Mouse (Mus musculus): ENCODE measurements around the gene Zfp541. TPM values are rescaled to one million over a fixed set of nuclear protein-coding genes. Genes with fewer than 3 reads are reported as not detected.

Gene Zfp541
- polyA plus RNA-seq, 1 experiment: 0.28 TPM

DNA sequence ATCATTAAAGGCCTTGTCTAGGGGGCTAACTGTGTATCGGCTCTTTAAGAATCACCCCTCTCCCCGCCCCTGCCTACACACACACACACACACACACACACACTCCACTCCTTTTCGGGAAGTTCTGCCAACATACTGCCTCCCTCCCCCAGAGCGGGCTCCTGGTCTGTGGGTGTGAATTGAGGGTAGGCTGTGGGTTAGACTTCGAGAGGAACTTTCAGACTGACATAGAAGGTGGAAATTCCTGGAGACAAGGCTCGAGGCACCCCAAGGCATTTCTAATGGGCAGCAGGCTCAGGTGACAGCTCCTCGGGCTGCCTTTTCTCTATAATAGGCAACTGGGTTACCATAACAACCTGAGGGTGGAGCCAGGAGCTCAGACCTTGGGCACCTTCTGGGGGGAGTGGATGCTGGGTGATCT is 70.6 kb downstream of the Zfp541 start:
- peak; percentile 67 to 79 for DNase-seq
- TF ChIP-seq POLR2A (IDR thresholded peaks at IDR 0.05; ENCODE audit: borderline replicate concordance, insufficient read depth, low read length) (peak; percentile 30; the same call in 1 of the 2 replicates), CTCF (IDR thresholded peaks at IDR 0.05; ENCODE audit: borderline replicate concordance, insufficient read depth, low read depth, low read length) (no peak)
- H3K4me1 ChIP-seq (ENCODE audit: control insufficient read depth, insufficient read depth, low read length): peaks cover 27% of the 10 kb centered on the region
- WGBS: 5% methylated on average over 7 of the region's 7 CpGs
- peak overlapping the region; percentile 88 for H3K27ac ChIP-seq (ENCODE audit: insufficient read depth, low read length)
- peak overlapping the region; percentile 97 for H3K4me3 ChIP-seq (replicated peaks; ENCODE audit: insufficient read depth, low read depth, low read length)
- H3K27me3 ChIP-seq (ENCODE audit: control insufficient read depth, insufficient read depth, low read length): no peaks in the 10 kb centered on the region

DNA sequence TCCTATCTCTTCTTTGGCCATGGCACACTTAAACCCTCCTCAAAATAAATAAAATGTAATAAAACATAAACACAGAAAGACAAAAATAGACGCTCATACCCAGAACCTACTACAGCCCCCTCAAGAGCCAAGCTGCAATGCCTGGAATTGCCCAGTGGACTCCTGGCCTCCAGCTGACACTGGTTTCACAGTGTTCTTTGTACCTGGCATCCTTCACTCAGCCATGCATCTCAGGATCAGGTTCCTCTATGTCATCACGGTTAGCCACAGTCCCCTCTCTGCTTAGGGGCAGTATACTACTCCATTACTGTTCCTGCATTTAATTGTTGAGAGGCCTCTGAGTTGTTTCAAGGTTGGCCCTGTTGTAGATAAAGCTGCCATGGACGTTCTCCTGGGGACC is 71.3 kb downstream of the Zfp541 start:
- TF ChIP-seq POLR2A (IDR thresholded peaks at IDR 0.05; ENCODE audit: borderline replicate concordance, insufficient read depth, low read length) (no peak), CTCF (IDR thresholded peaks at IDR 0.05; ENCODE audit: borderline replicate concordance, insufficient read depth, low read depth, low read length) (no peak)
- DNase-seq: peak in 1 of 2 experiments; percentile 43
- Histone ChIP-seq H3K4me1 (ENCODE audit: control insufficient read depth, insufficient read depth, low read length) (peaks cover 26% of the 10 kb centered on the region), H3K4me3 (replicated peaks; ENCODE audit: insufficient read depth, low read depth, low read length) (peak overlapping the region; percentile 97), H3K27ac (ENCODE audit: insufficient read depth, low read length) (peak overlapping the region; percentile 45; the same call in 1 of the 2 replicates), H3K27me3 (ENCODE audit: control insufficient read depth, insufficient read depth, low read length) (no peaks in the 10 kb centered on the region)
- 11% methylated on average over 3 of the region's 3 CpGs for WGBS

DNA sequence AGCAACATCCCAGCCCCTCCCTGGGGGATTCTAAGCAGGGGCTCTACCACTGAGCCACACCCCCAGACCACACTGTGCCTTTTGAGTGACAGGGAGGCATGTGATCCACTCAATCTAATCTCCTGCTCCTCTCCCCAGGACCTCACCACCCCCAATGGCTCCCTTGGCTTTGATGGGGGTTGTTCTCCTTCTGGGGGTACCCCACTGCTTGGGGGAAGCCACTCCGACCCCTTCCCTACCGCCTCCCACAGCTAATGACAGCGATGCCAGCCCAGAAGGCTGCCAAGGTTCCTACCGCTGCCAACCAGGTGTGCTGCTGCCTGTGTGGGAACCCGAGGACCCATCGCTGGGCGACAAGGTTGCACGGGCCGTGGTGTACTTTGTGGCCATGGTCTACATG is 72.1 kb downstream of the Zfp541 start:
- Histone ChIP-seq H3K27me3 (ENCODE audit: control insufficient read depth, insufficient read depth, low read length) (no peaks in the 10 kb centered on the region), H3K4me1 (ENCODE audit: control insufficient read depth, insufficient read depth, low read length) (peaks cover 28% of the 10 kb centered on the region), H3K4me3 (replicated peaks; ENCODE audit: insufficient read depth, low read depth, low read length) (peak overlapping the region; percentile 97), H3K27ac (ENCODE audit: insufficient read depth, low read length) (peak overlapping the region; percentile 45)
- TF ChIP-seq CTCF (IDR thresholded peaks at IDR 0.05; ENCODE audit: borderline replicate concordance, insufficient read depth, low read depth, low read length) (no peak), POLR2A (IDR thresholded peaks at IDR 0.05; ENCODE audit: borderline replicate concordance, insufficient read depth, low read length) (no peak)
- 23% methylated on average over 9 of the region's 9 CpGs for WGBS
- DNase-seq: peak in 1 of 2 experiments; percentile 43

DNA sequence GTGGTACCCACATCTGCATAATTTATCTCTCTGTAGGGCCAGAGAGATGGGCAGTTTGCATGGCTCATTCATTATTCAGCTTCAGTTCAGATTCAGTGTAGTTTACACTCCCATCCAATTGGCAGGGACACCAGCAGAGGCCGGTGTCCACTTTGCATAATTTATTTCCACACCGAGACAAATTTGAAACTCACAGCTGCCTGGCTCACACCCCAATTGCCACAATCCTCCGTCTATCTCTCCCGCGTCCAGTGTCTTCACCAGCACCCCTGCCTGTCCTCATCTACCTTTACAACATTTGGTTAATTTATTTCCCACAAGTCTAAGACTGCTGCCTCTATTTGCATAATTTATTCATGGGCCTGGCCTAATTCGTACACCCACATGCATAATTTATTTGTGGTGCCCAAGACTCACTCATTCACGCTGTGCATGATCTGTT is 73.4 kb downstream of the Zfp541 start:
- WGBS: 14% methylated on average over 7 of the region's 7 CpGs
- H3K27me3 ChIP-seq (ENCODE audit: control insufficient read depth, insufficient read depth, low read length): no peaks in the 10 kb centered on the region
- TF ChIP-seq POLR2A (IDR thresholded peaks at IDR 0.05; ENCODE audit: borderline replicate concordance, insufficient read depth, low read length): no peak
- TF ChIP-seq CTCF (IDR thresholded peaks at IDR 0.05; ENCODE audit: borderline replicate concordance, insufficient read depth, low read depth, low read length): no peak
- no peak for DNase-seq
- H3K4me1 ChIP-seq (ENCODE audit: control insufficient read depth, insufficient read depth, low read length): peaks cover 23% of the 10 kb centered on the region
- H3K27ac ChIP-seq (ENCODE audit: insufficient read depth, low read length): peak overlapping the region; percentile 35; the same call in 1 of the 2 replicates
- peak overlapping the region; percentile 51 for H3K4me3 ChIP-seq (replicated peaks; ENCODE audit: insufficient read depth, low read depth, low read length)

Other genes starting within 250 kb of the Zfp541 start
- gene Obox6, start 222.1 kb upstream of the Zfp541 start, polyA plus RNA-seq (2012; rRNA removed): not detected in 2 replicates
- not detected in 2 replicates for gene Crx, start 181.8 kb upstream of the Zfp541 start, polyA plus RNA-seq (2012; rRNA removed)
- 0.11 TPM in 1 of 2 replicates, not detected in the other for gene Crxos, start 179.2 kb upstream of the Zfp541 start, polyA plus RNA-seq (2012; rRNA removed)
- gene Selenow, start 139.4 kb upstream of the Zfp541 start, polyA plus RNA-seq (2012; rRNA removed): 870 and 931 TPM in 2 replicates
- 104 and 108 TPM in 2 replicates for gene Nop53, start 115.7 kb upstream of the Zfp541 start, polyA plus RNA-seq (2012; rRNA removed)
- 7.4 and 7.5 TPM in 2 replicates for gene Ehd2, start 94.2 kb upstream of the Zfp541 start, polyA plus RNA-seq (2012; rRNA removed)
- 12.3 and 12.4 TPM in 2 replicates for gene Bicra, start 13.9 kb upstream of the Zfp541 start, polyA plus RNA-seq (2012; rRNA removed)
- gene Napa, start 36.6 kb downstream of the Zfp541 start, polyA plus RNA-seq (2012; rRNA removed): 447 and 471 TPM in 2 replicates
- 56.4 and 60.5 TPM in 2 replicates for gene Kptn, start 58.1 kb downstream of the Zfp541 start, polyA plus RNA-seq (2012; rRNA removed)
- gene Slc8a2, start 68.0 kb downstream of the Zfp541 start, polyA plus RNA-seq (2012; rRNA removed): 84.6 and 116 TPM in 2 replicates
- 93.5 and 94.2 TPM in 2 replicates for gene Meis3, start 113.3 kb downstream of the Zfp541 start, polyA plus RNA-seq (2012; rRNA removed)
- gene Dhx34, start 160.2 kb downstream of the Zfp541 start, polyA plus RNA-seq (2012; rRNA removed): 11.7 and 13.3 TPM in 2 replicates
- 0.19 and 0.20 TPM in 2 replicates for gene C5ar2, start 182.3 kb downstream of the Zfp541 start, polyA plus RNA-seq (2012; rRNA removed)
- gene C5ar1, start 197.7 kb downstream of the Zfp541 start, polyA plus RNA-seq (2012; rRNA removed): 0.75 and 0.95 TPM in 2 replicates
- 60.1 and 61.1 TPM in 2 replicates for gene Inafm1, start 211.8 kb downstream of the Zfp541 start, polyA plus RNA-seq (2012; rRNA removed)
- gene Ccdc9, start 225.0 kb downstream of the Zfp541 start, polyA plus RNA-seq (2012; rRNA removed): 81.1 and 91.1 TPM in 2 replicates
- gene Bbc3, start 246.6 kb downstream of the Zfp541 start, polyA plus RNA-seq (2012; rRNA removed): 17.0 and 20.3 TPM in 2 replicates